Mouse (Mus musculus) c-Kit-positive CD71-negative TER-119-negative erythroid progenitor cells, embryonic 14.5 days (primary cell): Measurements from ENCODE around the gene Vamp2.
"Not testable (repeated sequence)": the region's sequence is repeated elsewhere in the genome, so short reads cannot be mapped to it uniquely, and the experiment has no call there.

Experiments used
- DNase-seq: peaks from one replicate; pipeline ENCODE4 v3.0.0-alpha.2; 2013; ENCODE audit warnings: low read depth

The Vamp2 gene

GRCm38 (mm10) chr11:69080855-69081222 is 7.5 kb upstream of the Vamp2 start:
- no peak for DNase-seq

- DNase-seq = no peak
Observed at GRCm38 (mm10) chr11:69081613-69082012, 6.7 kb upstream of the Vamp2 start.

- DNase-seq = no peak
Observed at GRCm38 (mm10) chr11:69085608-69086007, 2.7 kb upstream of the Vamp2 start.

GRCm38 (mm10) chr11:69086390-69086789 is 1.9 kb upstream of the Vamp2 start:
- no peak for DNase-seq

- DNase-seq = no peak
Observed at GRCm38 (mm10) chr11:69087082-69087481, 1.2 kb upstream of the Vamp2 start.

- DNase-seq = no peak
Observed at GRCm38 (mm10) chr11:69087597-69087996, 693 bp upstream of the Vamp2 start.

- no peak for DNase-seq
Observed at GRCm38 (mm10) chr11:69088856-69089615, 746 bp downstream of the Vamp2 start.

- DNase-seq = no peak
Observed at GRCm38 (mm10) chr11:69089616-69090290, 1.5 kb downstream of the Vamp2 start.

GRCm38 (mm10) chr11:69090367-69090766 is 2.1 kb downstream of the Vamp2 start:
- DNase-seq = no peak

GRCm38 (mm10) chr11:69091566-69092385 is 3.5 kb downstream of the Vamp2 start:
- no peak for DNase-seq

- DNase-seq = peak; percentile 76
Observed at GRCm38 (mm10) chr11:69092386-69092751, 4.1 kb downstream of the Vamp2 start.

GRCm38 (mm10) chr11:69092871-69093270 is 4.6 kb downstream of the Vamp2 start:
- DNase-seq = no peak

- not testable (repeated sequence) for DNase-seq
Observed at GRCm38 (mm10) chr11:69093856-69094255, 5.6 kb downstream of the Vamp2 start.

- DNase-seq = peak; percentile 97
Observed at GRCm38 (mm10) chr11:69094697-69095429, 6.6 kb downstream of the Vamp2 start, which contains the start of gene Per1. Per1 (plus strand) TSS chr11:69095217.

GRCm38 (mm10) chr11:69095511-69096231 is 7.4 kb downstream of the Vamp2 start:
- no peak for DNase-seq

GRCm38 (mm10) chr11:69096360-69096986 is 8.2 kb downstream of the Vamp2 start:
- no peak for DNase-seq

- peak; percentile 90 for DNase-seq
Observed at GRCm38 (mm10) chr11:69096987-69097900, 9.0 kb downstream of the Vamp2 start.

- DNase-seq = no peak
Observed at GRCm38 (mm10) chr11:69098039-69098761, 9.9 kb downstream of the Vamp2 start.

GRCm38 (mm10) chr11:69098762-69099091 is 10.4 kb downstream of the Vamp2 start:
- DNase-seq = peak; percentile 95
